Mouse (Mus musculus) megakaryocyte, adult 5-6 weeks (primary cell): ENCODE measurements around the gene Sugp2. TPM values are rescaled to one million over a fixed set of nuclear protein-coding genes. Genes with fewer than 3 reads are reported as not detected.

Source experiments
- total RNA-seq, 2 experiments: library from RNA; stranded (forward) in 1 of 2; stranded (reverse) in 1 of 2; fragments of 153-499, 151-499 nt in 1 of 2; fragments of 221-1000, 200-1000 nt in 1 of 2; gene quantifications; 2 replicates each; pipeline versions ENCODE4 v1.2.3 to v1.2.4; 2015 to 2017

Gene Sugp2
- total RNA-seq, 2 experiments from 2014 or later, result 23.1 to 24.1 TPM

Other genes with a start within 250 kb of the Sugp2 start
- 50.1 and 62.0 TPM in 2 replicates for gene Gatad2a, start 237.8 kb upstream of the Sugp2 start, total RNA-seq (2015)
- 62.5 and 64.7 TPM in 2 replicates for gene Gatad2a, start 237.8 kb upstream of the Sugp2 start, total RNA-seq (2017)
- 28.1 and 28.4 TPM in 2 replicates for gene Mau2, start 191.5 kb upstream of the Sugp2 start, total RNA-seq (2015)
- 28.1 and 33.8 TPM in 2 replicates for gene Mau2, start 191.5 kb upstream of the Sugp2 start, total RNA-seq (2017)
- gene Sugp1, start 191.4 kb upstream of the Sugp2 start, total RNA-seq (2015), result 11.6 and 15.0 TPM in 2 replicates
- 17.3 and 24.1 TPM in 2 replicates for gene Sugp1, start 191.4 kb upstream of the Sugp2 start, total RNA-seq (2017)
- gene Tm6sf2, start 161.3 kb upstream of the Sugp2 start, total RNA-seq (2015), result not detected in 2 replicates
- not detected in 2 replicates for gene Tm6sf2, start 161.3 kb upstream of the Sugp2 start, total RNA-seq (2017)
- not detected in 2 replicates for gene Hapln4, start 150.8 kb upstream of the Sugp2 start, total RNA-seq (2015)
- gene Hapln4, start 150.8 kb upstream of the Sugp2 start, total RNA-seq (2017), result not detected in 2 replicates
- gene Ncan, start 113.4 kb upstream of the Sugp2 start, total RNA-seq (2015), result not detected in 2 replicates
- gene Ncan, start 113.4 kb upstream of the Sugp2 start, total RNA-seq (2017), result not detected in 2 replicates
- gene Nr2c2ap, start 102.9 kb upstream of the Sugp2 start, total RNA-seq (2015), result 19.5 and 25.6 TPM in 2 replicates
- gene Nr2c2ap, start 102.9 kb upstream of the Sugp2 start, total RNA-seq (2017), result 4.7 and 7.1 TPM in 2 replicates
- 13.6 and 16.3 TPM in 2 replicates for gene Rfxank, start 95.1 kb upstream of the Sugp2 start, total RNA-seq (2015)
- gene Rfxank, start 95.1 kb upstream of the Sugp2 start, total RNA-seq (2017), result 12.5 and 14.5 TPM in 2 replicates
- gene Borcs8, start 94.7 kb upstream of the Sugp2 start, total RNA-seq (2015), result 35.3 and 51.3 TPM in 2 replicates
- 32.2 and 35.8 TPM in 2 replicates for gene Borcs8, start 94.7 kb upstream of the Sugp2 start, total RNA-seq (2017)
- gene Mef2b, start 94.5 kb upstream of the Sugp2 start, total RNA-seq (2015), result 0.39 TPM in 1 of 2 replicates, not detected in the other
- not detected in 2 replicates for gene Mef2b, start 94.5 kb upstream of the Sugp2 start, total RNA-seq (2017)
- 7.4 and 7.8 TPM in 2 replicates for gene Tmem161a, start 61.9 kb upstream of the Sugp2 start, total RNA-seq (2015)
- gene Tmem161a, start 61.9 kb upstream of the Sugp2 start, total RNA-seq (2017), result 3.9 and 8.5 TPM in 2 replicates
- gene Slc25a42, start 21.9 kb upstream of the Sugp2 start, total RNA-seq (2015), result 0.75 and 1.4 TPM in 2 replicates
- 0.29 and 0.45 TPM in 2 replicates for gene Slc25a42, start 21.9 kb upstream of the Sugp2 start, total RNA-seq (2017)
- gene Armc6, start 240 bp downstream of the Sugp2 start, total RNA-seq (2015), result 4.4 and 4.5 TPM in 2 replicates
- 2.6 and 5.6 TPM in 2 replicates for gene Armc6, start 240 bp downstream of the Sugp2 start, total RNA-seq (2017)
- 1.6 and 3.5 TPM in 2 replicates for gene Homer3, start 48.6 kb downstream of the Sugp2 start, total RNA-seq (2015)
- gene Homer3, start 48.6 kb downstream of the Sugp2 start, total RNA-seq (2017), result 2.9 and 8.0 TPM in 2 replicates
- 17.9 and 19.9 TPM in 2 replicates for gene Ddx49, start 68.3 kb downstream of the Sugp2 start, total RNA-seq (2015)
- 53.6 and 81.7 TPM in 2 replicates for gene Ddx49, start 68.3 kb downstream of the Sugp2 start, total RNA-seq (2017)
- gene Cope, start 68.3 kb downstream of the Sugp2 start, total RNA-seq (2015), result 163 and 178 TPM in 2 replicates
- 89.1 and 96.1 TPM in 2 replicates for gene Cope, start 68.3 kb downstream of the Sugp2 start, total RNA-seq (2017)
- gene Cers1, start 81.5 kb downstream of the Sugp2 start, total RNA-seq (2015), result not detected in 2 replicates
- gene Cers1, start 81.5 kb downstream of the Sugp2 start, total RNA-seq (2017), result not detected in 2 replicates
- gene Gdf1, start 95.6 kb downstream of the Sugp2 start, total RNA-seq (2015), result not detected in 2 replicates
- not detected in 2 replicates for gene Gdf1, start 95.6 kb downstream of the Sugp2 start, total RNA-seq (2017)
- gene Upf1, start 119.1 kb downstream of the Sugp2 start, total RNA-seq (2015), result 10.9 and 11.7 TPM in 2 replicates
- gene Upf1, start 119.1 kb downstream of the Sugp2 start, total RNA-seq (2017), result 24.4 and 30.7 TPM in 2 replicates
- not detected in 2 replicates for gene Comp, start 139.3 kb downstream of the Sugp2 start, total RNA-seq (2015)
- 0.12 TPM in 1 of 2 replicates, not detected in the other for gene Comp, start 139.3 kb downstream of the Sugp2 start, total RNA-seq (2017)
- gene Crtc1, start 205.4 kb downstream of the Sugp2 start, total RNA-seq (2015), result 2.7 and 3.9 TPM in 2 replicates
- 2.2 TPM in 2 replicates for gene Crtc1, start 205.4 kb downstream of the Sugp2 start, total RNA-seq (2017)
- 1.6 and 2.4 TPM in 2 replicates for gene Klhl26, start 242.7 kb downstream of the Sugp2 start, total RNA-seq (2015)
- gene Klhl26, start 242.7 kb downstream of the Sugp2 start, total RNA-seq (2017), result 3.6 and 5.4 TPM in 2 replicates